Mouse (Mus musculus): ENCODE data around the gene Vcam1. TPM values are rescaled to one million over a fixed set of nuclear protein-coding genes. Genes with fewer than 3 reads are reported as not detected.

The Vcam1 gene
- polyA plus RNA-seq, 1 experiment: 51.8 TPM

GRCm38 (mm10) chr3:116127281-116127680, 2.2 kb downstream of the Vcam1 start:
- TF ChIP-seq CTCF (IDR thresholded peaks at IDR 0.05; ENCODE audit: extremely low read depth, insufficient read depth, insufficient read length, insufficient replicate concordance) (no peak), POLR2A (IDR thresholded peaks at IDR 0.05; ENCODE audit: low read depth, low read length) (no peak)
- peak overlapping the region; percentile 43; the same call in 1 of the 2 replicates for H3K27ac ChIP-seq (ENCODE audit: insufficient read depth, low read length)
- whole genome bisulfite sequencing: 59% methylated on average over 2 of the region's 2 CpGs
- no peaks in the 10 kb centered on the region for H3K4me1 ChIP-seq (ENCODE audit: control insufficient read depth, insufficient read depth, insufficient read length)
- H3K36me3 ChIP-seq (ENCODE audit: control insufficient read depth, insufficient read depth, low read length): no peaks in the 10 kb centered on the region
- peak overlapping the region; percentile 42 for H3K4me3 ChIP-seq (ENCODE audit: extremely low read depth, insufficient read depth, insufficient read length)
- no peaks in the 10 kb centered on the region for H3K27me3 ChIP-seq (ENCODE audit: control insufficient read depth, insufficient read depth, low read length)
- DNase-seq (ENCODE audit: low read depth in 1 of 2, low spot score in 2 of 2): no peak

- no peaks in the 10 kb centered on the region for H3K4me1 ChIP-seq (ENCODE audit: control insufficient read depth, insufficient read depth, insufficient read length)
- H3K27ac ChIP-seq (ENCODE audit: insufficient read depth, low read length): peak overlapping the region; percentile 59
- no peaks in the 10 kb centered on the region for H3K27me3 ChIP-seq (ENCODE audit: control insufficient read depth, insufficient read depth, low read length)
- DNase-seq (ENCODE audit: low read depth in 1 of 2, low spot score in 2 of 2): no peak
- no peak for TF ChIP-seq CTCF (IDR thresholded peaks at IDR 0.05; ENCODE audit: extremely low read depth, insufficient read depth, insufficient read length, insufficient replicate concordance)
- no peak for TF ChIP-seq POLR2A (IDR thresholded peaks at IDR 0.05; ENCODE audit: low read depth, low read length)
- WGBS: 82% methylated on average over 7 of the region's 7 CpGs
- H3K36me3 ChIP-seq (ENCODE audit: control insufficient read depth, insufficient read depth, low read length): no peaks in the 10 kb centered on the region
- H3K4me3 ChIP-seq (ENCODE audit: extremely low read depth, insufficient read depth, insufficient read length): peak overlapping the region; percentile 24
Observed at GRCm38 (mm10) chr3:116126508-116127190, 2.8 kb downstream of the Vcam1 start.

GRCm38 (mm10) chr3:116126070-116126469, 3.4 kb downstream of the Vcam1 start:
- Histone ChIP-seq H3K36me3 (ENCODE audit: control insufficient read depth, insufficient read depth, low read length) (no peaks in the 10 kb centered on the region), H3K27me3 (ENCODE audit: control insufficient read depth, insufficient read depth, low read length) (no peaks in the 10 kb centered on the region), H3K4me3 (ENCODE audit: extremely low read depth, insufficient read depth, insufficient read length) (peak overlapping the region; percentile 30), H3K27ac (ENCODE audit: insufficient read depth, low read length) (peak overlapping the region; percentile 46; the same call in 1 of the 2 replicates), H3K4me1 (ENCODE audit: control insufficient read depth, insufficient read depth, insufficient read length) (no peaks in the 10 kb centered on the region)
- DNase-seq (ENCODE audit: low read depth in 1 of 2, low spot score in 2 of 2): no peak
- WGBS: 77% methylated on average over 4 of the region's 4 CpGs
- TF ChIP-seq POLR2A (IDR thresholded peaks at IDR 0.05; ENCODE audit: low read depth, low read length) (no peak), CTCF (IDR thresholded peaks at IDR 0.05; ENCODE audit: extremely low read depth, insufficient read depth, insufficient read length, insufficient replicate concordance) (no peak)

GRCm38 (mm10) chr3:116123827-116124226, 5.7 kb downstream of the Vcam1 start:
- Histone ChIP-seq H3K27me3 (ENCODE audit: control insufficient read depth, insufficient read depth, low read length) (no peaks in the 10 kb centered on the region), H3K27ac (ENCODE audit: insufficient read depth, low read length) (0 out of 2 replicates have a peak overlapping the region, but pooled peaks have one; percentile 1)
- 86% methylated on average over 3 of the region's 3 CpGs for WGBS

GRCm38 (mm10) chr3:116122696-116123095, 6.8 kb downstream of the Vcam1 start:
- no peaks in the 10 kb centered on the region for H3K4me1 ChIP-seq (ENCODE audit: control insufficient read depth, insufficient read depth, insufficient read length)
- H3K27ac ChIP-seq (ENCODE audit: insufficient read depth, low read length): no peak overlapping the region
- DNase-seq (ENCODE audit: low read depth in 1 of 2, low spot score in 2 of 2): no peak
- TF ChIP-seq POLR2A (IDR thresholded peaks at IDR 0.05; ENCODE audit: low read depth, low read length): no peak
- WGBS: 69% methylated on average over 4 of the region's 4 CpGs
- no peaks in the 10 kb centered on the region for H3K27me3 ChIP-seq (ENCODE audit: control insufficient read depth, insufficient read depth, low read length)
- no peaks in the 10 kb centered on the region for H3K36me3 ChIP-seq (ENCODE audit: control insufficient read depth, insufficient read depth, low read length)
- H3K4me3 ChIP-seq (ENCODE audit: extremely low read depth, insufficient read depth, insufficient read length): no peak overlapping the region

More at GRCm38 (mm10) chr3:116123827-116124226, 5.7 kb downstream of the Vcam1 start:
- DNase-seq (ENCODE audit: low read depth in 1 of 2, low spot score in 2 of 2): no peak
- Histone ChIP-seq H3K4me1 (ENCODE audit: control insufficient read depth, insufficient read depth, insufficient read length) (no peaks in the 10 kb centered on the region), H3K4me3 (ENCODE audit: extremely low read depth, insufficient read depth, insufficient read length) (no peak overlapping the region), H3K36me3 (ENCODE audit: control insufficient read depth, insufficient read depth, low read length) (no peaks in the 10 kb centered on the region)
- TF ChIP-seq POLR2A (IDR thresholded peaks at IDR 0.05; ENCODE audit: low read depth, low read length): no peak
- no peak for TF ChIP-seq CTCF (IDR thresholded peaks at IDR 0.05; ENCODE audit: extremely low read depth, insufficient read depth, insufficient read length, insufficient replicate concordance)

GRCm38 (mm10) chr3:116121026-116121425, 8.5 kb downstream of the Vcam1 start:
- 87% methylated on average over 3 of the region's 3 CpGs for WGBS
- TF ChIP-seq POLR2A (IDR thresholded peaks at IDR 0.05; ENCODE audit: low read depth, low read length) (no peak), CTCF (IDR thresholded peaks at IDR 0.05; ENCODE audit: extremely low read depth, insufficient read depth, insufficient read length, insufficient replicate concordance) (no peak)

GRCm38 (mm10) chr3:116120391-116120790, 9.1 kb downstream of the Vcam1 start:
- WGBS: 86% methylated on average over 6 of the region's 6 CpGs
- no peaks in the 10 kb centered on the region for H3K27me3 ChIP-seq (ENCODE audit: control insufficient read depth, insufficient read depth, low read length)
- no peak overlapping the region for H3K4me3 ChIP-seq (ENCODE audit: extremely low read depth, insufficient read depth, insufficient read length)
- no peak overlapping the region for H3K27ac ChIP-seq (ENCODE audit: insufficient read depth, low read length)
- no peaks in the 10 kb centered on the region for H3K4me1 ChIP-seq (ENCODE audit: control insufficient read depth, insufficient read depth, insufficient read length)
- no peak for TF ChIP-seq CTCF (IDR thresholded peaks at IDR 0.05; ENCODE audit: extremely low read depth, insufficient read depth, insufficient read length, insufficient replicate concordance)
- no peak for TF ChIP-seq POLR2A (IDR thresholded peaks at IDR 0.05; ENCODE audit: low read depth, low read length)
- DNase-seq (ENCODE audit: low read depth in 1 of 2, low spot score in 2 of 2): no peak
- H3K36me3 ChIP-seq (ENCODE audit: control insufficient read depth, insufficient read depth, low read length): no peaks in the 10 kb centered on the region

More at GRCm38 (mm10) chr3:116121026-116121425, 8.5 kb downstream of the Vcam1 start:
- H3K27me3 ChIP-seq (ENCODE audit: control insufficient read depth, insufficient read depth, low read length): no peaks in the 10 kb centered on the region
- H3K4me3 ChIP-seq (ENCODE audit: extremely low read depth, insufficient read depth, insufficient read length): no peak overlapping the region
- DNase-seq (ENCODE audit: low read depth in 1 of 2, low spot score in 2 of 2): no peak
- no peaks in the 10 kb centered on the region for H3K36me3 ChIP-seq (ENCODE audit: control insufficient read depth, insufficient read depth, low read length)
- no peak overlapping the region for H3K27ac ChIP-seq (ENCODE audit: insufficient read depth, low read length)
- H3K4me1 ChIP-seq (ENCODE audit: control insufficient read depth, insufficient read depth, insufficient read length): no peaks in the 10 kb centered on the region
